Mouse (Mus musculus) cerebellum, adult 2 months (tissue): ENCODE measurements at regions not wholly inside any gene's neighbourhood (a gene's known extent, or its start where the extent isn't known, plus 50 kb on each side); places are given as distances from the start of the nearest gene placed in this dataset.

Source experiments
- DNase-seq, 2 experiments: peaks; one replicate each; pipeline ENCODE4 v3.0.0; 2021
- H3K27ac ChIP-seq: fragments of 200-500 bp; 2 replicates; pipeline ENCODE4 v1.5.1; 2012; ENCODE audit warnings: low read length, control low read depth, inconsistent platforms; ENCODE audit not compliant: insufficient read depth
- H3K27me3 ChIP-seq: fragments of 200-500 bp; 2 replicates; pipeline ENCODE4 v1.6.1; 2012; ENCODE audit warnings: inconsistent platforms, mild to moderate bottlenecking, low read length, moderate library complexity; ENCODE audit not compliant: control insufficient read depth, insufficient read depth
- H3K4me1 ChIP-seq: fragments of 200-500 bp; 2 replicates; pipeline ENCODE4 v1.6.1; 2011; ENCODE audit warnings: low read length; ENCODE audit not compliant: control insufficient read depth, insufficient read depth
- H3K4me3 ChIP-seq: fragments of 200-500 bp; replicated peaks from 2 replicates; pipeline ENCODE3; 2011; ENCODE audit warnings: mild to moderate bottlenecking, low read depth, low read length, control low read depth; ENCODE audit not compliant: insufficient read depth
- CTCF ChIP-seq: fragments of 200-500 bp; IDR thresholded peaks from 2 replicates; pipeline ENCODE4 v1.5.1; 2011; ENCODE audit warnings: low read depth, mild to moderate bottlenecking, control low read depth, low read length, moderate library complexity, borderline replicate concordance; ENCODE audit not compliant: insufficient read depth
- POLR2A ChIP-seq: fragments of 200-500 bp; IDR thresholded peaks from 2 replicates; pipeline ENCODE4 v1.6.1; 2011; ENCODE audit warnings: low read length, control low read depth, borderline replicate concordance; ENCODE audit not compliant: insufficient read depth
- WGBS: fragments of 180-500 bp; shearing (Covaris S2); methylation state at CpG from one replicate; pipeline ENCODE4 v1.1.7; 2018; 5-methylcytosine and 5-hydroxymethylcytosine counted together

- DNase-seq = peak; percentile 18 to 45
- Histone ChIP-seq H3K27me3 (no peaks in the 10 kb centered on the region), H3K4me3 (no peak overlapping the region), H3K27ac (no peak overlapping the region), H3K4me1 (no peaks in the 10 kb centered on the region)
- no peak for TF ChIP-seq CTCF
- no peak for TF ChIP-seq POLR2A
- WGBS = 34% methylated on average over 5 of the region's 5 CpGs
Measured at GRCm38 (mm10) chr1:49741066-49741465, 1159.4 kb upstream of the Tmeff2 start.
